Mouse (Mus musculus): Measurements from ENCODE around the gene Egfr.

DNA sequence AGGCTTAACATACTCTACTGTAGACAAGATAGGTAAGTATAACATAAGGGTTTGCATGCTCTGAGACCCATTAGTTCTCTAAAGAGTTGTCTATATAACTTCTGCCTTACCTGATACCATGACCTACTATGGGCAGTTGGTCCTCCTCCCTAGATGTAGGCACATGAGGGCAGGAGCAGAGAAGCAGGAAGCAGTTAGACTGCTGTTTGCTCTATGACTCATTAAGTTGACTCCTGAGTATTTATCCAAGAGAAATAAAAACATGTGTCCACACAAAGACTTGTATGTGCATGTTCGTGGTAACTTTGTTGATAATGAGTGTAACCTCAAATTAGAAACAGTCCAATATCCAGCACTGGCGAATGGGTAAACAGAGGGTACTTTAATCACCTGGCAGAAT is 14.7 kb upstream of the Egfr start:
- TF ChIP-seq CTCF (IDR thresholded peaks at IDR 0.05; ENCODE audit: borderline replicate concordance, extremely low read depth, insufficient read depth, insufficient read length) (no peak), POLR2A (IDR thresholded peaks at IDR 0.05; ENCODE audit: borderline replicate concordance, extremely low read depth, insufficient read depth, insufficient read length, poor library complexity, severe bottlenecking) (no peak)
